Mouse (Mus musculus) intestine, postnatal 0 days (tissue): ENCODE results near the gene Gxylt1. TPM values are rescaled to one million over a fixed set of nuclear protein-coding genes. Genes with fewer than 3 reads are reported as not detected.
"Not testable (repeated sequence)": the region's sequence is repeated elsewhere in the genome, so short reads cannot be mapped to it uniquely, and the experiment has no call there.

Source experiments
- ATAC-seq: fragments of 200-750 bp; cut with Nextera tagmentation; 2 replicates; pipeline ENCODE4 v1.8.0; 2017; ENCODE audit warnings: mild to moderate bottlenecking, moderate TSS enrichment, moderate library complexity
- H3K27ac ChIP-seq: fragments of 300-500 bp; sonication (generic); 2 replicates; pipeline ENCODE4 v1.5.1; 2014; ENCODE audit warnings: mild to moderate bottlenecking, low read depth, low read length, moderate library complexity
- H3K27me3 ChIP-seq: fragments of 300-500 bp; sonication (generic); replicated peaks from 2 replicates; pipeline ENCODE4 v1.6.1; 2014; ENCODE audit warnings: low read length, mixed read lengths; ENCODE audit not compliant: control insufficient read depth, insufficient read depth
- H3K36me3 ChIP-seq: fragments of 300-500 bp; sonication (generic); 2 replicates; pipeline ENCODE4 v1.6.1; 2014; ENCODE audit warnings: mild to moderate bottlenecking, moderate library complexity; ENCODE audit not compliant: control insufficient read depth, insufficient read depth
- H3K4me1 ChIP-seq: fragments of 300-500 bp; sonication (generic); replicated peaks from 2 replicates; pipeline ENCODE4 v1.6.1; 2014; ENCODE audit warnings: antibody characterized with exemption, low read length, mixed read lengths; ENCODE audit not compliant: control insufficient read depth, insufficient read depth
- H3K4me2 ChIP-seq: fragments of 300-500 bp; sonication (generic); replicated peaks from 2 replicates; pipeline ENCODE4 v1.6.1; 2014; ENCODE audit warnings: low read depth, mild to moderate bottlenecking, moderate library complexity
- H3K4me3 ChIP-seq: fragments of 300-500 bp; sonication (generic); 2 replicates; pipeline ENCODE4 v1.5.1; 2014; ENCODE audit warnings: low read depth, low read length
- H3K9ac ChIP-seq: fragments of 300-500 bp; sonication (generic); 2 replicates; pipeline ENCODE4 v1.6.1; 2014; ENCODE audit warnings: mild to moderate bottlenecking, low read depth, low read length
- H3K9me3 ChIP-seq: fragments of 300-500 bp; sonication (generic); 2 replicates; pipeline ENCODE4 v1.6.1; 2016; ENCODE audit warnings: mixed run types; ENCODE audit not compliant: control insufficient read depth
- CTCF ChIP-seq: sonication (generic); IDR thresholded peaks from 2 replicates; pipeline ENCODE4 v1.5.1; 2016; ENCODE audit warnings: low read depth, mild to moderate bottlenecking, control low read depth, antibody characterized with exemption, moderate library complexity
- WGBS: fragments of 180-500 bp; shearing (Covaris S2); extraction: QIAGEN DNeasy Blood & Tissue Kit; methylation state at CpG from one replicate; pipeline ENCODE4 v1.1.7; 2014; 5-methylcytosine and 5-hydroxymethylcytosine counted together
- polyA plus RNA-seq: library from polyadenylated mRNA; unstranded; fragments of >200 nt; fragmentation: Nextera tagmentation; extraction: Ambion mirVana; gene quantifications from 2 replicates; pipeline ENCODE4 v1.2.1, GENCODE M21; 2015

Gxylt1 gene
- polyA plus RNA-seq: 4.9 and 5.5 TPM in 2 replicates

DNA sequence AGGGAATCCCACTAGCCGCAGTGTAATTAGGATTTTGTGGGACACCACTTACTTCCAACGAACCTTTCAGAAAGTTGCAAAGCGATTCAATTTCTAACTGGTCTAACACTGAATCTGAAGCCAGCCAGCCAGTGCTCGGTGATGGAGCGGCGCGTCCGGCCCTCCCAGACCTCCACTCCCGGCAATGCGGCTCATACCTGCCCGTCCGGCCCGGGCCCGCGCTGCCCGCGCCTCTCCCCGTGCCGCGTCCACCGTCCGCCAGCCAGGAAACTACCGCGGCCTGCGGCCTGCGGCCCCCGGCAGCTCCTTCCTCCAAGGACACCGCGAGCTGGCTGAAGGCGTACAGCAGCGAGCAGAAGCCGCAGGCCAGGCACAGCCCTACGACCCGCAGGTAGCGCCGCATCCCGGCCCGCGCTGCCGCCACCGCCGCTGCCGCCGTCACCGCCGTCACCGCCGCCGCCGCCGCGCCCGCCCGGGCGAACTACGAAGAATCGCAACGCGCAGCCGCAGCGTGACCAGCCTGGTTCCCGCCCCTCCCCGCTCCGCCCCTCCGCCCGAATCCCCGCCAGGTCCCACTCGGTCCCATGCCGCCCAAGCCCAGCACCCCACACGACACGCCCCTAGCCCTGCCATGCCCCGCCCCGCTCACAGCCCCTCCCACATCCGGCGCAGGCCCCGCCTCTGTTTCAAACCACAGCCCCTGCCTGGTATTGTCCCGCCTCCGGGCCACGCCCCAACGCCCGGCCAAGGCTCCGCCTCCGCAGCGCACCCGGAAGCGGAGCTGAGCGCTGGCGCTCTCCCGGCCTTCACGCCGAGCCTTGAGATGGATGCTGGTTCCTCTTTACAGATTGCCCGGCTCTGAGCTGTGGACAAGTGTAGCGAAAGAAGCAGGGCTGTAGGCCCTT lies at the start of gene Gxylt1:
Gene Gxylt1 (minus strand): TSS at position 501 of the 905 bp plus-strand sequence.
- under 1% methylated on average over 74 of the region's 93 CpGs for WGBS
- H3K9ac ChIP-seq: peak within 1 kb of the TSS; percentile 86
- 0 out of 2 replicates have a peak, but pooled peaks cover 4% of the 10 kb centered on the region for H3K36me3 ChIP-seq
- H3K27ac ChIP-seq: peak within 1 kb of the TSS; percentile 91
- peak; percentile 97 for ATAC-seq
- no peak for TF ChIP-seq CTCF
- H3K9me3 ChIP-seq: no peaks in the 10 kb centered on the region
- H3K4me2 ChIP-seq: peak within 1 kb of the TSS; percentile 89
- H3K4me3 ChIP-seq: peak within 1 kb of the TSS; percentile 79
- H3K4me1 ChIP-seq: 0 out of 2 replicates have a peak, but pooled peaks cover 6% of the 10 kb centered on the region
- no peaks in the 10 kb centered on the region for H3K27me3 ChIP-seq

DNA sequence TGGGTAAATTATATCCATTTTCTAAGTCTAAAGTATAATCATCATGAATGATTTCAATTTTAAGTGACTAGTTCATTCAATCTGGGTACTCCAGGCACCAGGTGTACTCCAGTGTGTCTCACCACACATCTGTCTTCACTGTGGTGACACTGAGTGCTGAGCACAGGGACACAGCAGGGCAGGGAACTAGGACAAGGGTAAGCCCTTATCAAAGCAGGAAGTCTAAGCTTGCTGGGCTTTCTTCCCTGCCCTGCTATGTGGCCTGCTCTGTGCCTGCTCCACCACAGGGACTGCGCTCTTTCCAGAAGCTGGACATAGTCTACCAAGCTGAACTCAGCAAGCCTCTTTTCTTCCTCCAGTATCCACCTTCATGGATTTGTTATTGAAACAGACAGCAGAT lies 43.8 kb upstream of the Gxylt1 start:
- Histone ChIP-seq H3K4me2 (no peak overlapping the region), H3K27ac (no peak overlapping the region), H3K9me3 (no peaks in the 10 kb centered on the region), H3K4me1 (no peaks in the 10 kb centered on the region), H3K4me3 (no peak overlapping the region), H3K27me3 (no peaks in the 10 kb centered on the region), H3K36me3 (no peaks in the 10 kb centered on the region), H3K9ac (no peak overlapping the region)
- 0 out of 2 replicates have a peak, but pooled peaks have one; percentile 10 for TF ChIP-seq CTCF
- ATAC-seq: peak; percentile 95
- WGBS: 48% methylated on average over 1 of the region's 1 CpGs

DNA sequence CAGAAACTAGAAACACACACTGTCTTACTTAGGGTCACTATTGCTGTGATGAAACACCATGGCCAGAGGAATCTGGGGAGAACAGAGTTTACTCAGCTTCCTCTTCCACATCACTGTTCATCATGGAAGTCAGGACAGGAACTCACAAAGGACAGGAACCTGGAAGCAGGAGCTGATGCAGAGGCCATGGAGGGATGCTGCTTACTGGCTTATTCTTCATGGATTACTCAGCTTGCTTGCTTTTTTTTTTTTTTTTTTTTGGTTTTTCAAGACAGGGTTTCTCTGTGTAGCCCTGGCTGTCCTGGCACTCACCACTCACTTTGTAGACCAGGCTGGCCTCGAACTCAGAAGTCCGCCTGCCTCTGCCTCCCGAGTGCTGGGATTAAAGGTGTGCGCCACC lies 35.3 kb upstream of the Gxylt1 start:
- not testable (repeated sequence) for H3K9ac ChIP-seq, H3K9me3 ChIP-seq, H3K4me3 ChIP-seq, H3K36me3 ChIP-seq, H3K27me3 ChIP-seq, H3K4me2 ChIP-seq, ATAC-seq, H3K27ac ChIP-seq, H3K4me1 ChIP-seq
- WGBS: 97% methylated on average over 4 of the region's 4 CpGs

DNA sequence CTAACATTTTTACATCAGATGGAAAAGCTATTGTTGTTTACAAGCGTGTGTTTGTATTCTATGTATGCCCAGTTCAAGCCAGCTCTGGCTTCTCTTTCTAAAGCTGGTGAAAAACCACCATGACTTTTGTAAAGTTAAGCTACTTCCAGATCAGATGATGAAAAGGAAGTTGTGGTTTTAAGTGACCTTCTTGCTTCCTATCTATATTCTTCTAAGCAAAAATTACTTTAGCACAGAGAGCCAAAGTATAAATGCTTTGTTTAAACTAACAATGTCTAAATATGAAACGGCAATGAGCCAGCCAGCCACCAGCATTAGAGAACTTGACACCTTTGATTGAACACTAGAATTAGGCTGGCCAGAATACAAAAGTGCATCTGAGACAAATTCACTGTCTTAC lies 23.2 kb upstream of the Gxylt1 start:
- no peak overlapping the region for H3K4me3 ChIP-seq
- H3K9me3 ChIP-seq: no peaks in the 10 kb centered on the region
- no peak overlapping the region for H3K9ac ChIP-seq
- no peak for ATAC-seq
- no peak for TF ChIP-seq CTCF
- no peaks in the 10 kb centered on the region for H3K36me3 ChIP-seq
- H3K4me1 ChIP-seq: no peaks in the 10 kb centered on the region
- no peak overlapping the region for H3K4me2 ChIP-seq
- no peak overlapping the region for H3K27ac ChIP-seq
- no peaks in the 10 kb centered on the region for H3K27me3 ChIP-seq
- WGBS: 75% methylated on average over 2 of the region's 2 CpGs

DNA sequence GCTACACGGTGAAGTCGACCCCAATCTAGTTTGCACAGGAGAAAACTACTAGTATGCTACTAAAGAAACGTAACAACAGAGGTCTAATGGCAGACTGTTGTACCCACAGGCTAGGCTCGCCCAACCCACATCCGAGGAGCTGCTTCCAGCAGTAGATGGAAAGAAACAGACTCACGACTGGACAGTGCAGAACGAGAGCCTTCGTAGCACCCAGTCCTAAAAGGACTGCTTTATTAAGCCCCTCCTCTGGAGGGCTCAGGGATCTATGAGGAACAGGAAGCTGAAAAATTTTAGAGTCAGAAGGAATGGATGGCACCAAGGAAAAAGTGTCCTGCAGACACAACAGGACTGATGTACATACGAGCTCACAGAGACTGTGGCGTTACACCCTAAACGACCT lies 19.5 kb upstream of the Gxylt1 start:
- Histone ChIP-seq H3K27me3 (no peaks in the 10 kb centered on the region), H3K4me2 (no peak overlapping the region), H3K9me3 (no peaks in the 10 kb centered on the region), H3K36me3 (no peaks in the 10 kb centered on the region; the same call in 1 of the 2 replicates), H3K27ac (no peak overlapping the region), H3K4me1 (no peaks in the 10 kb centered on the region), H3K4me3 (no peak overlapping the region), H3K9ac (no peak overlapping the region)
- 60% methylated on average over 11 of the region's 11 CpGs for WGBS
- no peak for ATAC-seq
- no peak for TF ChIP-seq CTCF

DNA sequence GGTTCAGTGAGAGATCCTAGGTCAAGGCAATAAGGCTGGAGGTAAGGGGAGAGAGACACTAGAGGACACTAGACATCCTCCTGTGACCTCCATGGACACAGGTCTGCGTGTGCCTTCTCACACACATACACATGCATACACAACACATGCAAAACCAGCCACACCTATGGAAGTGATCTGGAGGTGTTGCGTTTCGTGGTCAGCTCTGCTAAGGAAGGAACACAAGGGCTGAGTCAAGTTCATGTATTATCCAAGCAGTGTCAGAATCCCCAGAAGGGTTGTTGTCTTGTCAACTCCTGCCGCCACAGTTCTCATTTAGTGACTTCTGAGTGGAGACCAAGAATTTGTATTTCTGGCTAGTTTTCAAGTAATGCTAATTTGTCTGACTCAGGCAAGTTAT lies 13.3 kb upstream of the Gxylt1 start:
- ATAC-seq: no peak
- no peak overlapping the region for H3K27ac ChIP-seq
- H3K4me2 ChIP-seq: no peak overlapping the region
- H3K36me3 ChIP-seq: peaks cover 8% of the 10 kb centered on the region; the same call in 1 of the 2 replicates
- no peak overlapping the region for H3K9ac ChIP-seq
- H3K9me3 ChIP-seq: no peaks in the 10 kb centered on the region
- TF ChIP-seq CTCF: no peak
- no peaks in the 10 kb centered on the region for H3K27me3 ChIP-seq
- no peaks in the 10 kb centered on the region for H3K4me1 ChIP-seq
- H3K4me3 ChIP-seq: no peak overlapping the region
- 88% methylated on average over 4 of the region's 4 CpGs for whole genome bisulfite sequencing
